Mouse (Mus musculus) embryonic stem cell, embryonic (primary cell): ENCODE measurements around the gene Cox5b.

Experiments
- CTCF ChIA-PET, 4 experiments: fragments of 300-600 bp in 2 of 4; fragments of 350-600 bp in 2 of 4; sonication (Branson Sonifier 250); formaldehyde crosslinking; loops; one replicate each; lab custom pipeline; 2022; ENCODE audit warnings: inconsistent platforms in 2 of 4; lab: Charles Lee
- POLR2A ChIA-PET, 4 experiments: fragments of 300-600 bp in 2 of 4; fragments of 350-600 bp in 2 of 4; sonication (Branson Sonifier 250); formaldehyde crosslinking; loops; one replicate each; lab custom pipeline; 2022; ENCODE audit warnings: antibody characterized with exemption in 4 of 4, inconsistent platforms in 1 of 4; lab: Charles Lee

The Cox5b gene

GRCm38 (mm10) chr1:36672648-36673350 lies 18.4 kb upstream of the Cox5b start:
- ChIA-PET CTCF (interaction anchor here in 2 of 4 experiments (0.7 to 1.4 kb wide), 3 partner anchors 11 to 126 kb away, joined by 3 to 5 read pairs (median 3); partner anchors contain the start of gene Ankrd39 (in 1 of the 2)), POLR2A (interaction anchor here in 3 of 4 experiments (0.7 to 6.3 kb wide), 5 partner anchors 8 to 26 kb away, joined by 3 to 37 read pairs (median 4); partner anchors contain the start of gene Fam178b (in 3 of the 3))

GRCm38 (mm10) chr1:36674936-36675335 lies 16.3 kb upstream of the Cox5b start:
- POLR2A ChIA-PET: no interaction called here
- CTCF ChIA-PET: no interaction called here

GRCm38 (mm10) chr1:36680893-36681292 lies 10.4 kb upstream of the Cox5b start:
- CTCF ChIA-PET: interaction anchor here (0.5 to 5.0 kb wide), 14 partner anchors 10 to 413 kb away, joined by 3 to 131 read pairs (median 4); partner anchors contain the start of genes Ankrd39 (in 2 of the 4), Cox5b (in 1 of the 4) and Sema4c (in 1 of the 4)
- POLR2A ChIA-PET: interaction anchor here (0.6 to 4.4 kb wide), 27 partner anchors 9 to 905 kb away, joined by 3 to 37 read pairs (median 4); partner anchors contain the start of genes Cox5b (in 3 of the 4), Ankrd39 (in 2 of the 4) and Arid5a (in 1 of the 4)

GRCm38 (mm10) chr1:36682620-36683355 lies 8.5 kb upstream of the Cox5b start, which contains the start of gene Fam178b:
Gene Fam178b, minus strand, starts transcription at chr1:36683183.
- ChIA-PET POLR2A (interaction anchor here (0.7 to 4.4 kb wide), 29 partner anchors 8 to 375 kb away, joined by 3 to 37 read pairs (median 5); partner anchors contain the start of genes 4933424G06Rik (in 3 of the 4), Ankrd39 (in 3 of the 4), Cox5b (in 3 of the 4) and Arid5a (in 1 of the 4)), CTCF (interaction anchor here (0.6 to 5.0 kb wide), 19 partner anchors 15 to 1035 kb away, joined by 3 to 131 read pairs (median 5); partner anchors contain the start of genes Ankrd39 (in 4 of the 4), 4933424G06Rik (in 1 of the 4) and Sema4c (in 1 of the 4))

- CTCF ChIA-PET: interaction anchor here (0.6 to 5.0 kb wide), 59 partner anchors 11 to 952 kb away, joined by 3 to 131 read pairs (median 3); partner anchors contain the start of genes Ankrd39 (in 4 of the 4), Sema4c (in 2 of the 4), 4933424G06Rik (in 1 of the 4) and Cnnm3 (in 1 of the 4)
Observed at GRCm38 (mm10) chr1:36683810-36684467, 7.3 kb upstream of the Cox5b start.

GRCm38 (mm10) chr1:36690671-36691235 lies 496 bp upstream of the Cox5b start:
- ChIA-PET CTCF (interaction anchor here in 3 of 4 experiments (0.5 to 1.4 kb wide), 8 partner anchors 10 to 180 kb away, joined by 3 to 10 read pairs (median 4); partner anchors contain the start of gene Ankrd39 (in 2 of the 3)), POLR2A (interaction anchor here in 3 of 4 experiments (0.6 to 4.5 kb wide), 18 partner anchors 8 to 485 kb away, joined by 3 to 25 read pairs (median 4); partner anchors contain the start of genes Fam178b (in 3 of the 3), 4933424G06Rik (in 2 of the 3) and Ankrd39 (in 1 of the 3))

More at GRCm38 (mm10) chr1:36683810-36684467, 7.3 kb upstream of the Cox5b start:
- POLR2A ChIA-PET: interaction anchor here (0.6 to 4.4 kb wide), 46 partner anchors 7 to 819 kb away, joined by 3 to 37 read pairs (median 4); partner anchors contain the start of genes 4933424G06Rik (in 3 of the 4), Ankrd39 (in 3 of the 4), Cox5b (in 2 of the 4) and Arid5a (in 1 of the 4)

GRCm38 (mm10) chr1:36694871-36695270 lies 3.6 kb downstream of the Cox5b start:
- POLR2A ChIA-PET: interaction anchor here in 3 of 4 experiments (0.6 to 5.7 kb wide), 12 partner anchors 10 to 231 kb away, joined by 3 to 51 read pairs (median 5); partner anchors contain the start of genes Fam178b (in 2 of the 3), 4933424G06Rik (in 1 of the 3) and Ankrd39 (in 1 of the 3)
- CTCF ChIA-PET: interaction anchor here in 2 of 4 experiments (2.2 to 2.3 kb wide), 2 partner anchors 147 to 148 kb away, joined by 8 to 9 read pairs; partner anchors contain the start of gene Ankrd39 (in 2 of the 2)

- ChIA-PET CTCF (interaction anchor here in 2 of 4 experiments (0.9 to 3.1 kb wide), 5 partner anchors 11 to 149 kb away, joined by 3 to 15 read pairs (median 5); partner anchors contain the start of genes Ankrd39 (in 2 of the 2) and Fam178b (in 1 of the 2)), POLR2A (interaction anchor here (0.8 to 5.7 kb wide), 15 partner anchors 9 to 185 kb away, joined by 3 to 51 read pairs (median 4); partner anchors contain the start of genes 4933424G06Rik (in 3 of the 4) and Ankrd39 (in 2 of the 4))
Observed at GRCm38 (mm10) chr1:36696411-36696810, 5.2 kb downstream of the Cox5b start.

GRCm38 (mm10) chr1:36697030-36697429 lies 5.8 kb downstream of the Cox5b start:
- CTCF ChIA-PET: interaction anchor here in 2 of 4 experiments (0.9 to 3.1 kb wide), 4 partner anchors 10 to 150 kb away, joined by 3 to 15 read pairs (median 7); partner anchors contain the start of genes Ankrd39 (in 2 of the 2) and Fam178b (in 1 of the 2)
- POLR2A ChIA-PET: interaction anchor here (0.8 to 5.7 kb wide), 13 partner anchors 8 to 165 kb away, joined by 3 to 51 read pairs (median 4); partner anchors contain the start of genes 4933424G06Rik (in 3 of the 4) and Ankrd39 (in 2 of the 4)

- POLR2A ChIA-PET: interaction anchor here (0.6 to 4.0 kb wide), 14 partner anchors 9 to 198 kb away, joined by 3 to 51 read pairs (median 5); partner anchors contain the start of genes Ankrd39 (in 2 of the 4), Cox5b (in 1 of the 4), Fam178b (in 1 of the 4) and Sema4c (in 1 of the 4)
- CTCF ChIA-PET: interaction anchor here (0.6 to 3.8 kb wide), 10 partner anchors 10 to 356 kb away, joined by 3 to 26 read pairs (median 6); partner anchors contain the start of genes Ankrd39 (in 3 of the 4) and Fam178b (in 2 of the 4)
Observed at GRCm38 (mm10) chr1:36707166-36707565, 15.9 kb downstream of the Cox5b start.

- ChIA-PET CTCF (interaction anchor here (0.6 to 3.8 kb wide), 11 partner anchors 11 to 355 kb away, joined by 3 to 26 read pairs (median 4); partner anchors contain the start of genes Ankrd39 (in 3 of the 4) and Fam178b (in 2 of the 4)), POLR2A (interaction anchor here (0.6 to 4.0 kb wide), 24 partner anchors 9 to 566 kb away, joined by 3 to 51 read pairs (median 4); partner anchors contain the start of genes Ankrd39 (in 3 of the 4), Fam178b (in 3 of the 4), Cox5b (in 2 of the 4) and Sema4c (in 1 of the 4))
Observed at GRCm38 (mm10) chr1:36707797-36708196, 16.5 kb downstream of the Cox5b start.

GRCm38 (mm10) chr1:36708626-36709025 lies 17.4 kb downstream of the Cox5b start:
- POLR2A ChIA-PET: interaction anchor here in 3 of 4 experiments (0.6 to 4.0 kb wide), 17 partner anchors 10 to 567 kb away, joined by 3 to 51 read pairs (median 8); partner anchors contain the start of genes Ankrd39 (in 3 of the 3), Fam178b (in 3 of the 3) and Cox5b (in 2 of the 3)
- CTCF ChIA-PET: interaction anchor here (0.5 to 3.8 kb wide), 11 partner anchors 25 to 198 kb away, joined by 3 to 26 read pairs (median 4); partner anchors contain the start of genes Ankrd39 (in 2 of the 4) and Fam178b (in 1 of the 4)

GRCm38 (mm10) chr1:36709055-36709853 lies 18.0 kb downstream of the Cox5b start:
- ChIA-PET POLR2A (interaction anchor here in 3 of 4 experiments (0.5 to 4.0 kb wide), 22 partner anchors 9 to 263 kb away, joined by 3 to 51 read pairs (median 4); partner anchors contain the start of genes Ankrd39 (in 3 of the 3), Fam178b (in 3 of the 3), Cox5b (in 1 of the 3) and Sema4c (in 1 of the 3)), CTCF (interaction anchor here (0.5 to 3.8 kb wide), 13 partner anchors 11 to 198 kb away, joined by 3 to 26 read pairs (median 4); partner anchors contain the start of genes Ankrd39 (in 2 of the 4) and Fam178b (in 2 of the 4))

- CTCF ChIA-PET: interaction anchor here in 3 of 4 experiments (0.6 to 3.8 kb wide), 10 partner anchors 9 to 199 kb away, joined by 3 to 26 read pairs (median 4); partner anchors contain the start of genes Ankrd39 (in 2 of the 3) and Fam178b (in 2 of the 3)
- POLR2A ChIA-PET: interaction anchor here in 3 of 4 experiments (0.5 to 4.0 kb wide), 21 partner anchors 8 to 784 kb away, joined by 3 to 51 read pairs (median 4); partner anchors contain the start of genes Fam178b (in 3 of the 3), Cox5b (in 2 of the 3), Ankrd39 (in 1 of the 3) and Coa5 (in 1 of the 3)
Observed at GRCm38 (mm10) chr1:36709854-36710280, 18.6 kb downstream of the Cox5b start, which contains the start of gene 4933424G06Rik. Gene 4933424G06Rik, plus strand, starts transcription at chr1:36710149.
